Mouse (Mus musculus) megakaryocyte progenitor cell, adult 5-6 weeks (primary cell): ENCODE data around the gene Mcm9. TPM values are rescaled to one million over a fixed set of nuclear protein-coding genes. Genes with fewer than 3 reads are reported as not detected.

Experiments used
- ATAC-seq: replicated peaks from 2 replicates; pipeline ENCODE4 v1.8.0; 2016; ENCODE audit warnings: mild to moderate bottlenecking, moderate TSS enrichment, inconsistent platforms; ENCODE audit not compliant: poor library complexity
- total RNA-seq, 2 experiments: library from RNA; stranded (forward) in 1 of 2; stranded (reverse) in 1 of 2; fragments of 157-497, 149-512 nt in 1 of 2; fragments of 200-1000 nt in 1 of 2; gene quantifications; 2 replicates each; pipeline versions ENCODE4 v1.2.3 to v1.2.4; 2015 to 2017

The Mcm9 gene
- total RNA-seq, 2 experiments from 2014 or later, result 10.2 to 17.9 TPM

DNA sequence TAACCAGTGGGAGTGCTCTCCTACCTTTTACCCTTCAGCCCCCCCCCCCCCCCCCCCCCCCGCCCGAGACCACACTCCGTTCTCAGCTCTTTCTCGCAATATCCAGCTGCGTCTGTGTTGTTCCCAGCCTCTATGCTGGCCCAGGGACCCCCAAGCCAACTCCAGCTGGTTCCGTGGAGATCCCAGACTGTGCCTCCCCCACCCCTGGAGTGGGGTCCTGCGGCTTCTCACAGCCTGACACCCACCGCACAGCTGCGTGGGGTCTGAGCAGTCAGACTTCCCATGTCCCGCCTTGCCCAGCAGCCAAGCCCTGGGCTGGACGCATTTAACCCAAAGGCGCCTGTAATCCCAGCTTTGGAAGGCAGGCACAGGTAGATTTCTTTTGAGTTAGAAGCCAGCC lies 49.2 kb downstream of the Mcm9 start:
- ATAC-seq, result no peak

DNA sequence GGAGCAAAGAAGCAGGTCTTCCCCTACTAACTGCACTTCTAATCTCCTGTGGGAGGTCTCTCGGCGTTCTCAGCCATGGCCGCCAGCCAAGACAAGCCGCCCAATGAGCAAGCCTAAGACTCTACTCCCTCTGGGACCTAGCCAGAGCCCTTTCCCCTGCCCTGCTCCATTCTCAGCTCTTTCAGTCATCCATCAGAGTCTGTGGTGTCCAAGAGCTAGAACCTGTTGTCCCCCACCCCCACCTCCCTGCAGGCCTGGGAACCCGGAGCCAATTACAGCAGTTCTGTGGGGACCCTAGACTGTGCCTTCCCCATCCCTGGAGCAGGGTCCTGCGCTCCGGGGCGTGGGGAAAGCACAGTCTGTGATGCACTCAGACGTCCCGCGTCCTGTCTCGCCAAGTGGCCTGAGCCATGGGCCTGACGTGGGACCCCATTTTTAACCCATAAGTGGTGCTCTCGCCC lies 49.6 kb downstream of the Mcm9 start:
- ATAC-seq, result peak; percentile 93

DNA sequence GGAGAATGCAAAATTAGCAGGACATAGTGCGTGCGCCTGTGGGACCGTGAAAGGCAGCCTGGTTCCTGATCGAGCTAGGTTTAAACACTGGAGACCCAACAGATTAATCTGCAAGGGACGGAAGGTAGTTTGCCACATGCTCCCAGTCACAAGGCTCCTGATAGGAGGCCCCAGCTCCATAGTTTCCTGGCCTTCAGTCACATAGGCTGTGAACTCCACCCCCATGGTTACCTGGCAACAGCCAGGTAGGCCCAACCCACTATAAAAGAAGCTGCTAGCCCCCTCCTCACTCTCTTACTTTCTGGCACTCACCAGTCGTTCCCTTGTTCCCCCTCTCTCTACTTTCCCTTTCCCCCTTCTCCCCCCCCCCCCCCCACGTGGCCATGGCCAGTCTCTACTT lies 50.1 kb downstream of the Mcm9 start:
- peak; percentile 57 for ATAC-seq

DNA sequence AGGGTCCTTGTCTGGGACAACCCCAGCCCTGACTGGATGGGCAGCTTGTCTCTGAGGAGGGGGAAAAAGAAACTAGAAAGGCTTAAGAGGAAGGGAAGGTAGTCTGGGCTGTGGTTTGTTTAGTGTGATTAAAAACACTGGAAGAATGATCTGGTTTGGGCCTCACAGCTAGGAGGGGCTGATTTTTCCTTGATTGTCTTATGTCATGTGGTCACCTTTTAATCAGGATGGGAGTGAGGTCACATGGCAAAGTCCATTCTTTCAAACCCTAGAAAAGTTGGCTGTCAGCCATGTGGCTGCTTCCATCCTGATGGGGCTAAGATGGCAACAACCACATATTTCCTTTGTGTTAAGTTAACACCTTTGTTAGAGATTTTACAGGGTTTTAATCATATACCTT lies 61.7 kb downstream of the Mcm9 start:
- ATAC-seq, result no peak

DNA sequence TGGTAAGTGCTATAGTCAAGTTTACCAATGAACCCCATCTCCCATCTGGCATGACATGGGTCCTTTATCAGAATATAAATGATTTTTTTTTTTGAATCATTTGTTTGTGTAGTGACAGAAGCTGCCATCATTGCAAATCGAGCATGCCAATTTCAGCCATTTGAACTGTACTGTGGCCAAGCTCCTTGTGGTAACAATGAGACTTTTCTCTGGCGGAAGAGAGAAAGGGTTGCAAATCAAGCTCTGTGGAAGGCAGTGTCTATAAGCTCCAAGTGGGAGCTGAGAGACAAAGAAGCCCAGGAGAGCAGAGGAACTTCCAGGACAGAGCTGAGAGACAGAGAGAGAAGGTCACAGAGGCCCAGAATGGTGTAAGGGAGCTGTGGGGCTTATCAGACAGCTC lies 64.7 kb downstream of the Mcm9 start:
- ATAC-seq, result no peak

DNA sequence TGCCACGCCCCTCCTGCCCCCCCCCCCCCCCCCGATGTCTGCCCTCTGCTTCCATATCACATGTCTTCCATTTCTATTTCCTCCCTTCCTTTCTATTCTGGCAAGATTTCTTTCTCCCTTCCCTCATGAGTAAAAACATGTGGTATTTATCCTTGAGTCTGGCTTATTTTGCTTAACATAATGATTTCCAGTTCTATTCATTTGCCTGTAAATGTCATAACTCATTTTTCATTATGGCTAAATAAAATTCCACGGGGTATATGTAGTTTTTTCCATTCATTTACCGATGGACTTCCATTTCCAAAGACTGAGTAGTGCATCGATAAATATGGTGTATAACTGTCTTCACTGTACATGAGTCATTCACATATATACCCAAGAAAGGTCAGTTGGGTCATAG lies 68.2 kb downstream of the Mcm9 start:
- no peak for ATAC-seq

DNA sequence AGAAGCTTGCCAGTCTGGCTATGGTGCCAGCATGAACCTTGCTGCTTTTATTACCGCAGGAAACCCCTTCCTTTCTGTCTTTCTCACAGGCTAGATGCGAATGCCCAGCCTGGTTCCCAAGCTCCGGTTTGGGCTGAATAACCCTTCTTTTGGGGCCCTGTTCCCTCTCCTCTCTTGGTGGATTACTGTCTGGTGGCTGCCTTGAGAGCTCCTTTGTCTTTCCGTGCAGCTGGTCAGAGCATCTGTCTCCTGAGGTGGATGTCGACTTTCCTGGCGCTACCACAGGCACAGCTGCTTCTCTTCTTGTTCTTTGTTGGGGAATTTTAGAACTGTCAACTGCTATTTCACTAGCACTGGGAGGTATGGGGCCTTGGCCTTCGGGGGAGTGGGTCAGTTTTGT lies 92.6 kb downstream of the Mcm9 start:
- no peak for ATAC-seq

DNA sequence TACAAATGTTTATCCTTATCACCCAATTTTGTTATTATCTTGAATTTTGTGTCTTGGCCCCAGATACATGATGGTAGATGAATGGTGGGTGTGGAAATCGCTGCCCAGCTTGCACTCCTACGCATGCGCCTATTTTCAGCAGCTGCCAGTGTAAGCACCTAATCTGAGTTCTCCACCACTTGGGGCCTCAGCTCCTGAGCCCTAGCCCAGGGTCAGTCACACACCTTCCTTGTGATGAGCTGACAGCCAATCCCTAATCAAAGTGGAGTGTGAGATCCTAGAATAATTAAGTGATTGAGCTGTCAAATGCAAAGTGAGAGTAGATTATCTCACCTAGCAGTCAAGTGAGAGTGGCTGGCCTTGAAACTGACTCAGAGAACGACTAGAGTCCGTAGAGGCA lies 97.9 kb downstream of the Mcm9 start:
- no peak for ATAC-seq

DNA sequence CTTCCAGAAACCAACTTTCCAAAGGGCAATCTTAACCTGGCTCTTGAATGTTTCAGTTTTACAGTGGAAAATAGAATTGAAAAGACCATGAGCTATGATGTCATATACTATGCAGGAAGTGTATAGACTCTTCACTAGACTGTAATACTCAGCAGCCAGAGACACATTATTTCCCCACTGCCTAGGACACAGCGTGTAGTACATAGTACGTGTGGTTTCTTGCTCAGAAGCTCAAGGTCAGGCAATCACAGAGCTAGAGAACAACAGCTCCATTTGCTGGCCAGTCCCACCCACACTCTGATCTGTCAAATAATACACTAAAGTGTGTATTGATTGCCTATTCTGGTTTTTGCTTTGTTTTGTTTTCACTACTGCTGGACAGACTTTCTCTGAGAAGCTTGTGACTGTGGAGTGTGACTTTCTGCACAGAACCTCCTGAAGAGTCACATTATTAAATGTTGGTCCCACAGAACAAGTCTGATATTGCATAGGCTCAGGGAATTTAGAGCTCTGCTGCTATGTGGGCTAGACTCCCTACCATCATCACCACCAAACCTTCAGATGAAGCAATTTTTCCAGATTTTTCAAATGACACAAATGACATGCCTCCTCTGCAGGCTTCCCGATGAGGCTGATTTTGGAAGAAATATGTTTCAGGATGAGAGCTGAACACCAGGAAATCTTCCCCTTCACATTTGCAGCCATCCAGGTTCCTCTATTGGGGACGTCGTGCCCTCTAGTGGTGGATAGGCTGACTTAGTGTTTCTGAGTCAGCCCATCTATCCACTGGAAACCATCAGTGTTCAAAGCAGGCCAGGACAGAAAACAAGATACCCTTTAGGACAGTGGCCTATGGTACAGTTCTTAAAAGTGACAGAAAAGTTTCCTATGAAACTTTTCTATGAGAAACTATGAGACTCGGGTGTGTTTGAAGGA lies 102.1 kb downstream of the Mcm9 start:
- peak; percentile 66 for ATAC-seq

DNA sequence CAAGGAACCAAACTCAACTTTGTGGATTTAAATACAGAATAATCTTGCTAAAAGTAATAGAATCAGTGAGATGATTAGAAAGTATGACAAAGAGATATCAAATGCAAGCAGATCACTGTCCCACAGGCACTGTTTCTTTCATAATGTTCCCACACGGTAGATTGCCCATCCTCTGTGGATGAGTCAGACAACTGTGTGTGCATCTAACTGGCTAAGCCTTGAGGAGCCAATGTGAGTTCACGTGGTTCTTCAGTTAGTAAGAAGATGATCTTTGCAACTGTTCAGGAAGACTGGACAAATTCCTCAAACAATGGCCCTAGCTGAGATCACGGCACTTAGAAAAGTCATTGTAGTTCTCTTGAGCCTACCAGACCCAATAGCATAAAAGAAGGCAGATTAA lies 102.9 kb downstream of the Mcm9 start:
- no peak for ATAC-seq

DNA sequence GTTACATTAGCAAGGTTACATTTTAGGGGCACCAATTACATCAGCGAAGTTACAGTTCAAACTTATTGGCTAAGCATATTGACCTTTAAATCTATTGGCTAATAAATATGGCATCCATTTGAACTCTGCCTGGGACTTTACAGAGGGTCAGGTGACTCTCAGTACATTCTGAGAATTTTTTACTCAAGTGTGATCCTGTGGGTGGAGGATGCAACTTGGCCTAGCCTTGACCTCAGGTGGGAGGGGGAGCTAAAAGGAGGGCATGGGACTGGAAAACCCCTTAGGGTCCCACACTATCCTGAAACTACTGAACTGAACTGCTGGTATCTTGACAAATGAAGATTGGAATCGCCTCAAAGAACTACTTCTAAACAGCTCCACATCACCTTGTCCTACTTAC lies 103.9 kb downstream of the Mcm9 start:
- no peak for ATAC-seq

DNA sequence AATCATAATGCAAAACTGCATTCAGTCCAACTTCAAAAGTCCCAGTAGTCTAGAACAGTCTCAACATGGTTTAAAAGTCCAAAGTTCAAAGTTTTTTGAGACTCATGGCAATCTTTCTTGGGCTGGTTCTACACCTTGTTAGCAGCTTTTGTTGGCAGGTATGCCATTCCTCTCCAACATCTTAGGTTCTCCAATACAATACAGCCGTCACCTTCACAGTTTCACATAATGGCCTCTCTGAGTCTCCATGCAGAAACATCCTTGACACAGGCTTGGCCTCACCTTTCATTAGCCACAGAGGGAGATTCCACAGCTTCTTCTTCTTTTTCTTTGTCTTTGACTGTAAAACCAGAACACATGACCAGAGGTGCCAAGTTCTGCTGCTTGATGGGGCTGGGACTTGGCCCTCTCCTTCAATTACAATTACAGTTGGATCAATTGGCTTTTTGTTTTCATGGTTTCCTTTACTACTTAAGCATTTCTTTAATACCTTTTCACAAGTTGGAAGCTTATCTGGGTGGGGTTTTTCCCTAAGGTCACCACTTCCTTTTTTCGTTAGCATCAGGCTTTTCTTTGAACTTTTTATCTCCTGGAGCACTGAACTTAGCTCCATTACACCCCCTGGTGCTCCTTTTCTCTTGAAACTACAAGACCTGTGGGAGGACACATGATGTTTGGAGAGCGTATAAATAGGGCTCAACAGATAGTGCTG lies 104.8 kb downstream of the Mcm9 start:
- peak; percentile 80 for ATAC-seq

DNA sequence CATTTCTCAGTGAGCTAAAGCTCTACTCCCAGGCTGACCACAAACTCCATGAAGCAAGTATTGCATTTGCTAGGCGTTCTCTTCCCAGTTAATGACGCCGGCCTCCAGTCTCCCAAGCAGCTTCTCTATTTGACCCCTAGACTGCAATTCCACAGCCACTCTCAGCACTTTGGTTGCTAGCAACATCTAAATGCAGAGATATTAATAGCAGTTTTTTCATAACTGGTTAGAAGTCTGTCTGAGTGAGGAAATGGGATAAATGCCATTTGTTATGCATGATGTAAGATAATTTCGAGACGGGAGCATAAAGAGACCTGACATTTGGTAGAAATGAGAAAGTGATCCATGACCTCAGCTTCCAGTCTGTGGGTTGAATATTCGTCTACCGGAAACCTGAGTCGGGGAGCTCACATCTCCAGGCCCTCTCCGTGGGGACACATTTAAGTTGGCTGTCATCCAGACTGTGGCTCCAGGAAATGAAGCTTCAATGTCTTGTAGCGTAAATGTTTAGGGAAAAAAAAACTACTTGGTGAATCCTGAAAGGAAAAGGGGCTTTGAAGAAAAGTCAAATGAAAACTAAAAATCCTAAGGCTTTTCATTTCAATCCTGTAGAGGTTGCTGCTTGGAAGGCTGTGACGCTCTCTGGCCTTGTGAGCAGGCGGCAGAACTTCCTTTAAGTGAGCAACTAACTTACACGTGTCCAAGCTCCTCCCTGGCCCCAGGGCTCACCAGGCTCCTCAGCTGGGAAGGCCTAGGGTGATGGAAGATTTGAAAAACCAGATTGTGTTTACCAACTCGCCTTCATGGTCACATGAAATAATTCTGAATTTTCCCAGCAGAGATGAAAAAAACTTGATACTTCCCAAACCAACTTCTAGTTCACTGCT lies 110.9 kb downstream of the Mcm9 start:
- ATAC-seq, result peak; percentile 75

DNA sequence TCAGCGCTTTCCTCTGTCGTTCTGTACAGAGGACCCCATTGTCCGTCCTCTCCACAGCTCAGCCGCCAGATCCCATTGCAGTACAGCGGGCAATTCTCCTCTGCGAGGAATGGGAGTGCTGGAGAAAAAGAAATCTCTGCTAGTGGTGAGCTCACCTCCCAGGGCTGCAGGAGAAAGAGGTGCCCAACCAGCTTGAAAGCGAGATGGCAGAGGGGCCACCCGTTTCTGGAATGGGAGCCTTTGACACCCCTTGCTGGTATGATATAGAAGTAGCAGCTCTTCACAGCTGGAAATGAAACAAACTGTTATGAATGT lies 111.7 kb downstream of the Mcm9 start:
- ATAC-seq, result no peak

DNA sequence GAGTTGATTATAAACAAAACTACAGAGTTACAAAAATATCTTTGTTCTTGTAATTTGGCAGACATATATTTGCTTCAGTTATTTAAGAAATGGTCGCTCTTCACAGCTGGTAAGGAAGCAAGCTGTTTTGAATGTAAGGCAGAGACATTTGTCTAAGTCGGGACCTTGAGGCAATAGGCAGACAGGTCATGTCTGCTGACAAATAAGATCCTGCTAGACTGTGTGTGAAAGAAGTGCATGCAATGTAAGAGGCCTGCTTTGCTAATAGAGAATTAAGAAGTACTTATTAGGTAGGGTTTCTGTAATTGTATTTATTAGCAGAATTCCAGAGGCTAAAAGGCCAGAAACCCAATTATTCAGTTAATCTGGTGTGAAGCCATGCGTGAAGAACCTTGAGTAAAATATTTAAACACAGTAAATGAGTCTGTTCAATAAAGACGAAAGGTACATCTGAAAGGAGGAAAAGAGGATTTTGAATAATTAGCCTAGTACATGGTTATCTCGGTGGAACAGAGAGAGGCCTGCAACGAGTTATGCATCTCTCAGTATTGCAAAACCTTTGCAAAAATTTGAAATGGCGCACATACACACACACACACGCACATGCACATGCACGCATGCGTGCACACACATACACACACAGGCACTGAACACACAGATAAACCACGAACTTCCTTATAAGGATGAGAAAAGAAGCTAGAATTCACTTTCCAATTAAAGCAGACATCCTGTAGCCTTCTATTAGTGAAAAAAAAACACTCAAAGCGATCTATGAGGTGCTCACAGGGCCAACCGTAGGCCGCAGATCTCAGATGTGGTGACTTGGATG lies 112.3 kb downstream of the Mcm9 start:
- 0 out of 2 replicates have a peak, but pooled peaks have one; percentile 18 for ATAC-seq

DNA sequence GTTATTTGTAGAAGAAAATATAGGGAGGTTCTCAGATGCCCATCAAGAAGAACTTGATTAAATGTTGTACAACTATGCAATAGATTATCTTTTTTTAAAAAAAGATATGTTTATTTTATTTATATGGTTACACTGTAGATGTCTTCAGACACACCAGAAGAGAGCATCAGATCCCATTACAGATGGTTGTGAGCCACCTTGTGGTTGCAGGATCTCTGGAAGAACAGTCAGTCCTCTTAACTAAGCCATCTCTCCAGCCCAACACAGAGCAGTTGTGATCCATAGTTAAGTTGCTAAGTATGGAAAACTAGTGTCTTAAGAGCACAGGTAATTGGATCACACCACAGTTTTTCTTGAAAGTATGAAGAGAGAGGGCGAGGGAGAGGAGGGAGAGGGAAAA lies 117.7 kb downstream of the Mcm9 start:
- ATAC-seq, result no peak

DNA sequence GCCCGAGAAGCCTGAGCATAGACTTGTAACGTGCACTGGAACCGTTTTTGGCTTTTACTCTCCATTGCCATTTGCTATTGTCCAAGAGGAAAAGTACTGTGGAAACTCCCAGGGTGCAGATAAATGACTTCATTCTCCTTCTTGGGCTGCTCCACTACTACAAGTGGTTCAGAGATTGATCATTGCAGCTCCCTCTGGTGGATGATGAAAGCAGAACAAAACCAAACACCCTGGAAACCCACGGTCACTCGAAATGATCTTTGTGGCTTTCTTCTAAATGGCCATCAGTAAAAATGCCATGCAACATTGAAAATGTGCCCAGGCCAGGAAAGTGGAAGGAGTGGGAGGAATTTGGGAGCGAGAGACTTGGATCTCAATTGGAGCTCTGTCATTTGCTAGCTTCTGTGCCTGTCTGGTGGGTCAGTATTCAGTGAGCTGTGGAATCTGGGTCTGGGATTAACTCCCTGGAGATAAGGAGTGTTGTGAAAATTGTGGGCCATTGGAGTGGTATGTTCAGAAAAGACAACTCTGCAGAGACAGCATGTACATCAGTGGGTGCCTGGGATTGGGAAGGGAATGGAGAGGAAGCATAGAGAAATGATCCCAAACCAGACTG lies 121.0 kb downstream of the Mcm9 start:
- ATAC-seq, result peak; percentile 86

DNA sequence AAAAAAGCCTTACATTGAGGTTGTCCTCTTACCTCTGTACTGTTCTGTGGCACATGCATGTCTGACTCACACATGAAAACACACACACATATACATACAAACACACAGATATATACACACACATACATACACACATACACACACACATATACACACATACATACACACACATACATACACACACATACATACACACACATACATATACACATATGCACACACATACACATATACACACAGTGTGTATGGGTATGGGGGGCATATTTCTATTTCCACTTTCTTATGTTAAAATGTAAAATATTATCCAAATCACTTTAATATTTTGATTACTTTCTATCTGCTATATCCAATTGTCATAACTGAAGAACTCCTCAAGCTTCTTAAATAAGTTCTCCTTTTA lies 121.6 kb downstream of the Mcm9 start:
- ATAC-seq, result no peak

DNA sequence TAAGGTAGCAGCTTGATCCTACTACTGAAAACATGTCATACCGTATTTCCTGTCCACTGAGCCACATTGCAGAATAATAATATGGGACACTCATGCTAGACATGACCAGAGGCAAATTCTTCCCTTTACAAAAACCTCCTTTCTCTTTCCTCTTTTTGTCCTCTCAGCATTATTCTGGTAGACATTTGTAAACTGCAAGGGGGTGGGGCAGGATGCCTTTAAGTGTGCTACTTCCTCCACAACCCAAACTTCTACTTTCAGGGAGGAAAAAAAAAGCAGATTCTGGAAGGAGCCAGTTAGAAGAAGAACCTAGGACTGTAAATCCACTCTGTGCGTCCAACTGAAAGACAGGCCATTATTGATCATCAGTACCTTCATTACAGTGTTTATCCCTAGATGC lies 124.7 kb downstream of the Mcm9 start:
- peak; percentile 56 for ATAC-seq

DNA sequence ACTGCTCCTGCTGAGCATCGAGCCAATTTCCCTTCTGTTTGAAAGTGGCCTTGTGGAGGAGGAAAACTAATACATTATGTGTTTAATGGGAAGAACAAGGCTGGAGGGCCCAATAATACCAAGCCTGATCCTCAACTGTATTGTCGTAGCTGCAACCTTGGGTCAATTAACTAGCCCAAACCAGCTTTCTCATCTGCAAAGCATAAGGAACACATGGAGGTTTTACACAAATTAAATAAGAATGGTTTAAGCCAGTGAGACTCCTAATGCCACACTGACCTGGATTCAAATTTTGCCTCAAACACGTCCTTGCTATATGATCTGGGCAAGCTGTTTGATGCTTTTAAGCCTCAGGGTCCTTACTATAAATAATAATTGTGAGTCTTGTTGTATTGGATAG lies 125.2 kb downstream of the Mcm9 start:
- ATAC-seq, result no peak
